Mouse (Mus musculus) midbrain, embryonic 16.5 days (tissue): ENCODE measurements at regions not wholly inside any gene's neighbourhood (a gene's known extent, or its start where the extent isn't known, plus 50 kb on each side); places are given as distances from the start of the nearest gene placed in this dataset.

Source experiments
- ATAC-seq: fragments of 200-750 bp; cut with Nextera tagmentation; 2 replicates; pipeline ENCODE4 v1.8.0; 2017; ENCODE audit warnings: moderate TSS enrichment
- H3K27ac ChIP-seq: fragments of 300-500 bp; sonication (generic); 2 replicates; pipeline ENCODE4 v1.5.1; 2014; ENCODE audit warnings: mild to moderate bottlenecking, low read length, mixed read lengths
- H3K27me3 ChIP-seq: fragments of 300-500 bp; sonication (generic); 2 replicates; pipeline ENCODE4 v1.6.1; 2014; ENCODE audit warnings: low read depth, low read length, mixed read lengths; ENCODE audit not compliant: control insufficient read depth, insufficient read depth
- H3K36me3 ChIP-seq: fragments of 300-500 bp; sonication (generic); 2 replicates; pipeline ENCODE4 v1.6.1; 2014; ENCODE audit warnings: mild to moderate bottlenecking, low read length, moderate library complexity, mixed read lengths; ENCODE audit not compliant: control insufficient read depth, insufficient read depth
- H3K4me1 ChIP-seq: fragments of 300-500 bp; sonication (generic); 2 replicates; pipeline ENCODE4 v1.6.1; 2014; ENCODE audit warnings: mild to moderate bottlenecking, low read length, mixed read lengths; ENCODE audit not compliant: control insufficient read depth, insufficient read depth
- H3K4me2 ChIP-seq: fragments of 300-500 bp; sonication (generic); 2 replicates; pipeline ENCODE4 v1.6.1; 2014; ENCODE audit warnings: mild to moderate bottlenecking, low read length, mixed read lengths
- H3K4me3 ChIP-seq: fragments of 300-500 bp; sonication (generic); 2 replicates; pipeline ENCODE4 v1.5.1; 2014; ENCODE audit warnings: low read depth, mild to moderate bottlenecking, low read length, moderate library complexity, mixed read lengths
- H3K9ac ChIP-seq: fragments of 300-500 bp; sonication (generic); 2 replicates; pipeline ENCODE4 v1.6.1; 2014; ENCODE audit warnings: low read depth, low read length, mixed read lengths
- H3K9me3 ChIP-seq: fragments of 300-500 bp; sonication (generic); replicated peaks from 2 replicates; pipeline ENCODE4 v1.6.1; 2014; ENCODE audit warnings: mild to moderate bottlenecking, low read length, mixed read lengths; ENCODE audit not compliant: control insufficient read depth, poor library complexity, severe bottlenecking
- WGBS: fragments of 180-500 bp; shearing (Covaris S2); extraction: QIAGEN DNeasy Blood & Tissue Kit; methylation state at CpG from one replicate; pipeline ENCODE4 v1.1.7; 2014; 5-methylcytosine and 5-hydroxymethylcytosine counted together

DNA sequence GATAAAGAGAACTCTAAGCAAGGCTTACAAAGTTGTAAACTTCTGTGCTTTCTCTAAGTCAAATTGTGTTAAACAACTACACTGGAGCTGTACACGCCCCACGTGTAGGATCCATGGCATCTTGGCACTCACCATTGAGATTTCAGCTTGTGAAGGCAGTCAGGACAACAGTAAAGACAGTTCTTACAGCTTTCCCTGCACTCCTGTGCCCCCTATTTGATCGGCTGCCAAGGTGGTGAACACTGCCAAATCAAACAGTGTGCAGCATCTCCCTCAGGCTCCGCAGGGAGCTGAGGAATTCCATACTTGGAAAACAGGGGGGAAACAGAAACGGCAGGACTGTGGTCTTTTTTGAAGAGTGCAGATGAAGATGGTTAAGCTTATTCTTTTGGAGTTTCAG, 112.4 kb upstream of the Mpped2 start:
- no peak overlapping the region for H3K4me3 ChIP-seq
- H3K36me3 ChIP-seq, result no peaks in the 10 kb centered on the region
- 53% methylated on average over 5 of the region's 5 CpGs for WGBS

DNA sequence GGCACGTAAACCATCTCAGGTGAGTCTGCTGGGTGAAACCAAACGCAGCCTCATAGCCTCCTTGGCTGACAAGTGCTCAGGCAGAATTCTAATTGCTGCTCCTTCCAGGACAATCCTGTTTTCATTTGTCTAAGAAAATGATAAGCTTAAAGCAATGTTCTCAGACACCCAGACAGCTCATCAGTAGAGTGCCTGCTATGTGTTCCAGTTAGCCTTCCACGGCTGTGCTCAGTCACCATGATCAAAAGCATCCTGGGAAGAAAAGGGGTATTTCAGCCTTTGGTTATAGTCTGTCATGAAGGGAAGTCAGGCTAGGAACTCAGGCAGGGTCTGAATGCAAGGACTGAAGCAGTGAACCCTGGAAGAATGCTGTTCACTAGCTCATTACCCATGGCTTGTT, 71.8 kb upstream of the Mpped2 start:
- Histone ChIP-seq H3K27ac (no peak overlapping the region), H3K36me3 (no peaks in the 10 kb centered on the region), H3K9me3 (no peaks in the 10 kb centered on the region), H3K4me3 (no peak overlapping the region), H3K4me2 (no peak overlapping the region), H3K4me1 (no peaks in the 10 kb centered on the region), H3K27me3 (no peaks in the 10 kb centered on the region), H3K9ac (no peak overlapping the region)
- 78% methylated on average over 3 of the region's 3 CpGs for WGBS
- ATAC-seq, result no peak

More for the DNA sequence above, 112.4 kb upstream of the Mpped2 start:
- H3K9ac ChIP-seq, result no peak overlapping the region
- no peak overlapping the region for H3K4me2 ChIP-seq
- H3K9me3 ChIP-seq, result no peaks in the 10 kb centered on the region
- no peaks in the 10 kb centered on the region for H3K4me1 ChIP-seq
- ATAC-seq, result no peak
- H3K27ac ChIP-seq, result no peak overlapping the region
- no peaks in the 10 kb centered on the region for H3K27me3 ChIP-seq

DNA sequence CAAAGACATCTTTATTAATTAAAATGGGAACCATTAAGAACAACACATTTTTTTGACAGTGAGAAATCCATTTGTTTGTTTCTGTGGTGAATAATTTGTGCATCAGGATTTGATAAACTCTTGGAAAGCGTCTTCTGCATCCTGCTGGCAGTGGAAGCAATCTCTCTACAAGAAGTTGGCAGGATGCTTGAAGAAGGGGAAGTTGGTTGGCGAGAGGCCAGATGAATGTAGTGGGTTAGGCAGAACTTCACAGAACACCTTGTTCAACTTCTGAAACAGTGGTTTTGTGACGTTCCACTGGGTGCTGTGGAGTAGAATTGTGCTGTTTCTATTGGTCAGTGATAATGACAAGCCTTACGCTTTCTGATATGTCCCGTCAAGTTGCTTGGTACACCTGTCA, 70.7 kb upstream of the Mpped2 start:
- ATAC-seq, result no peak
- no peak overlapping the region for H3K27ac ChIP-seq
- no peaks in the 10 kb centered on the region for H3K27me3 ChIP-seq
- no peak overlapping the region for H3K4me2 ChIP-seq
- H3K4me1 ChIP-seq, result no peaks in the 10 kb centered on the region
- no peaks in the 10 kb centered on the region for H3K9me3 ChIP-seq
- H3K36me3 ChIP-seq, result no peaks in the 10 kb centered on the region
- no peak overlapping the region for H3K9ac ChIP-seq
- 89% methylated on average over 5 of the region's 5 CpGs for WGBS
- H3K4me3 ChIP-seq, result no peak overlapping the region

- Histone ChIP-seq H3K4me3 (no peak overlapping the region), H3K27me3 (no peaks in the 10 kb centered on the region), H3K9me3 (no peaks in the 10 kb centered on the region), H3K36me3 (no peaks in the 10 kb centered on the region), H3K4me2 (no peak overlapping the region), H3K9ac (no peak overlapping the region), H3K27ac (no peak overlapping the region), H3K4me1 (no peaks in the 10 kb centered on the region)
- ATAC-seq, result no peak
- WGBS, result 62% methylated on average over 2 of the region's 2 CpGs
Observed at GRCm38 (mm10) chr2:106623680-106624079, 69.4 kb upstream of the Mpped2 start.

GRCm38 (mm10) chr2:106631986-106632385, 61.1 kb upstream of the Mpped2 start:
- no peak overlapping the region for H3K4me3 ChIP-seq
- 84% methylated on average over 8 of the region's 8 CpGs for WGBS
- no peak overlapping the region for H3K9ac ChIP-seq
- H3K36me3 ChIP-seq, result no peaks in the 10 kb centered on the region
- H3K27ac ChIP-seq, result no peak overlapping the region
- no peak for ATAC-seq
- H3K4me2 ChIP-seq, result no peak overlapping the region
- no peaks in the 10 kb centered on the region for H3K4me1 ChIP-seq
- no peaks in the 10 kb centered on the region for H3K9me3 ChIP-seq
- no peaks in the 10 kb centered on the region for H3K27me3 ChIP-seq
